Mouse (Mus musculus): ENCODE data around the gene Wfdc6a.

DNA sequence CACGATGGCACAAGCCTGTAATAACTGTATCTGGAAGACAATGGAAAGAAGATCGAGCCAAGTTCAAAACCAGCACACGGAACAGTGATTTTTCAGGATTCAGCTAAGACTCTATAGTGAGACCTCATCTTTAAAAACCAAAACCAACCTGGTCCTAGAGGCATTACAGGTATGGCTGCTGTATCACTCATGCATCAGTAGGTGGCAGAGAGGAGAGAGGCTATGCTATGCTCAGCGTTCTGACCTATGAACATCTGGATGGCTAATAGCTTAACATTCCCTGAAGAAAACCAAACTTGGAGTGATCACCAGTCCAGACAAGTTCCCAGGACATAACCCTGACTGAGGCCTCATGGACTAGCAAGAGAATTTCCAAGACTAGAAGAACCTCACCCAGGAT is 36.5 kb upstream of the Wfdc6a start:
- no peak for TF ChIP-seq GATA1 (IDR thresholded peaks at IDR 0.05; ENCODE audit: borderline replicate concordance, low read length)
- TF ChIP-seq FLI1 (IDR thresholded peaks at IDR 0.05; ENCODE audit: low read length), result no peak
